Mouse (Mus musculus) liver, embryonic 18 days (tissue): Measurements from ENCODE around the gene Pcdh19. TPM values are rescaled to one million over a fixed set of nuclear protein-coding genes. Genes with fewer than 3 reads are reported as not detected.

Experiments used
- polyA plus RNA-seq: library from polyadenylated mRNA; depleted of rRNA; stranded (reverse); fragments of >200 nt; gene quantifications from 2 replicates; pipeline ENCODE4 v1.2.3, GENCODE M21; 2012; rRNA removed

The Pcdh19 gene
- polyA plus RNA-seq, result 0.17 and 0.18 TPM in 2 replicates

GRCm38 (mm10) chrX:133688840-133689239, at the start of gene Pcdh19:
Pcdh19 (minus strand) TSS chrX:133688987.

Other genes starting within 250 kb of the Pcdh19 start
- gene Tnmd, start 162.0 kb upstream of the Pcdh19 start, polyA plus RNA-seq, result not detected in 2 replicates
- gene Tspan6, start 209.4 kb upstream of the Pcdh19 start, polyA plus RNA-seq, result 3.6 and 4.2 TPM in 2 replicates
- gene Srpx2, start 219.4 kb upstream of the Pcdh19 start, polyA plus RNA-seq, result 0.96 and 1.1 TPM in 2 replicates